Mouse (Mus musculus) forebrain, embryonic 11.5 days (tissue): ENCODE results near the gene Vezf1. TPM values are rescaled to one million over a fixed set of nuclear protein-coding genes. Genes with fewer than 3 reads are reported as not detected.

Experiments used
- ATAC-seq: fragments of 200-750 bp; cut with Nextera tagmentation; replicated peaks from 2 replicates; pipeline ENCODE4 v1.8.0; 2017; ENCODE audit warnings: moderate TSS enrichment; ENCODE audit not compliant: low FRiP score
- DNase-seq: peaks from one replicate; pipeline ENCODE4 v3.0.0-alpha.2; 2017; ENCODE audit warnings: low spot score
- H3K27ac ChIP-seq: fragments of 300-500 bp; sonication (generic); 2 replicates; pipeline ENCODE4 v1.5.1; 2014; ENCODE audit warnings: low read depth, low read length
- H3K27me3 ChIP-seq: fragments of 300-500 bp; sonication (generic); 2 replicates; pipeline ENCODE4 v1.6.1; 2014; ENCODE audit warnings: mild to moderate bottlenecking, low read length, mixed read lengths; ENCODE audit not compliant: control insufficient read depth, insufficient read depth
- H3K36me3 ChIP-seq: fragments of 300-500 bp; sonication (generic); 2 replicates; pipeline ENCODE4 v1.6.1; 2014; ENCODE audit warnings: mild to moderate bottlenecking, low read length, moderate library complexity, mixed read lengths; ENCODE audit not compliant: control insufficient read depth, insufficient read depth
- H3K4me1 ChIP-seq: fragments of 300-500 bp; sonication (generic); replicated peaks from 2 replicates; pipeline ENCODE4 v1.6.1; 2014; ENCODE audit warnings: low read length, mixed read lengths; ENCODE audit not compliant: control insufficient read depth, insufficient read depth
- H3K4me2 ChIP-seq: fragments of 300-500 bp; sonication (generic); 2 replicates; pipeline ENCODE4 v1.6.1; 2014; ENCODE audit warnings: low read depth, mild to moderate bottlenecking, low read length, moderate library complexity, mixed read lengths; ENCODE audit not compliant: severe bottlenecking
- H3K4me3 ChIP-seq: fragments of 300-500 bp; sonication (generic); 2 replicates; pipeline ENCODE4 v1.5.1; 2014; ENCODE audit warnings: low read depth, low read length
- H3K9ac ChIP-seq: fragments of 300-500 bp; sonication (generic); 2 replicates; pipeline ENCODE4 v1.6.1; 2014; ENCODE audit warnings: low read length
- H3K9me3 ChIP-seq: fragments of 300-500 bp; sonication (generic); 2 replicates; pipeline ENCODE4 v1.6.1; 2016; ENCODE audit warnings: low read length, mixed read lengths; ENCODE audit not compliant: control insufficient read depth
- WGBS: fragments of 180-500 bp; shearing (Covaris S2); extraction: QIAGEN DNeasy Blood & Tissue Kit; methylation state at CpG from one replicate; pipeline ENCODE4 v1.1.7; 2014; 5-methylcytosine and 5-hydroxymethylcytosine counted together
- polyA plus RNA-seq: library from polyadenylated mRNA; unstranded; fragments of >200 nt; fragmentation: Nextera tagmentation; extraction: Ambion mirVana; gene quantifications from 2 replicates; pipeline ENCODE4 v1.2.1, GENCODE M21; 2014

Gene Vezf1
- polyA plus RNA-seq: 84.8 and 87.7 TPM in 2 replicates

DNA sequence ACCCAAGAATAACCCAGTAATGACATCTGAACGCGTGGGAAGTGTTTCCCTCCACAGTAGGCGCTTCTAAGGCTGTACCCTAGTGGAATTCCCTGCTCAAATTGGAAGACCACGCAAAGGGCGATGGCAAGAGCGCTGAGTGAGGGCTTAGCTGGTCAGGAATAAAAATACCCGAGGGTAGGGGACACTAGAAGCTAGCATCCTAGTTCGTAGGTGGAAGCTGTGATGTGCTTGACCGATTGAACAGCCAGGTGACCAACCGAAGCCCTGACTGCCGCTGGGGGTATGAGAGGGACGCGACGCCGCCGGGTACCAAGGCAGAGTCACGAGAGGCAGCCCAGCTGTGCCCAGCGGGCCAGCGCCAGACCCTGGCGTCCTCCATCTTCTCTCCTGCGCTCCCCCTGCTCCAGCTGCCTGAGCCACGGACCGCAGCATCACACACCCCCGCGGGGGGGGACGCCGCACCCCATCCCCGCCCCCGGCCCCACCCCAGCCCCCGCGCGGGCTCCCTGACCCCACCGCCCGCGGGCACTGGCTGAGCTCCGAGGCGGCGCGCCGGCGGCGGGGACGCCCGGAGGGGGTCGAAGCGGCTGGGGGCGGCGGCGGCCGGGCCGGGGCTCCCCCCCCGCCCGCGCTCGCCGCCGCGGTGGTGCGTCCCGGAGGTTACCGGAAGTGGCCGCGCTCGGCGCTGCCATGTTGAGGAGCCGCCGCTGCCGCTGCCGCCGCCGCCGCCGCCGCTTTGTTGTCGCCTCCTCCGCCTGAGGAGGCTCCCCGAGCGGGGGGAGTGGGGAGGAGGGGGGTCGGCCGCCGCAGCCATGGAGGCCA is at the start of gene Vezf1:
Gene Vezf1, plus strand, starts transcription at position 694 of the 825 bp plus-strand sequence.
- H3K27ac ChIP-seq: peak within 1 kb of the TSS; percentile 98
- H3K9ac ChIP-seq: peak within 1 kb of the TSS; percentile 100
- 0% methylated on average over 26 of the region's 81 CpGs for WGBS
- H3K27me3 ChIP-seq: no peaks in the 10 kb centered on the region
- ATAC-seq (peak; percentile 86), DNase-seq (peak; percentile 93)
- peak within 1 kb of the TSS; percentile 100 for H3K4me3 ChIP-seq
- H3K36me3 ChIP-seq: no peaks in the 10 kb centered on the region
- peaks cover 8% of the 10 kb centered on the region for H3K4me1 ChIP-seq
- peak within 1 kb of the TSS; percentile 74 for H3K4me2 ChIP-seq
- H3K9me3 ChIP-seq: no peaks in the 10 kb centered on the region

DNA sequence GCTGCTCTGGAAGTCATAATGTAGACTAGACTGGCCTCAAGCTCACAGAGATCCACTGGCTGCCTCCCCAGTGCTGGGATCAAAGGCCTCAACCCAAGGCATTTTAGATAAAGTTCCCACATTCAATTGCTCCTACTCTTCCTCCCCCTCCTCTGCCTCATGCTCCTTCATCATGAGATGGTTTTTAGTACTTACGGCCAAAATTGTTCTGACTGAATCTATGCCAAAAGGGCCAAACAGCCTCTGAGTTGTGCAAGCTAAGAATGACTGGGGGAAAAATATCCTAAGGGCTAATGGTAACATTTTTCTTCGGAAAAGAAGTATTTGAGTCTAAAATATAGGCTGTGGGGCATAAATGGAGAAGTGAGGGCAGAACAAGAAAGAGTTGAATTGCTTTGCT is 44.1 kb upstream of the Vezf1 start:
- no peak for ATAC-seq
- H3K27ac ChIP-seq: no peak overlapping the region
- no peaks in the 10 kb centered on the region for H3K36me3 ChIP-seq
- H3K4me2 ChIP-seq: no peak overlapping the region
- H3K9me3 ChIP-seq: no peaks in the 10 kb centered on the region
- no peak overlapping the region for H3K4me3 ChIP-seq
- no peak for DNase-seq
- 87% methylated on average over 2 of the region's 2 CpGs for WGBS
- H3K27me3 ChIP-seq: no peaks in the 10 kb centered on the region
- H3K4me1 ChIP-seq: peaks cover 6% of the 10 kb centered on the region
- no peak overlapping the region for H3K9ac ChIP-seq

DNA sequence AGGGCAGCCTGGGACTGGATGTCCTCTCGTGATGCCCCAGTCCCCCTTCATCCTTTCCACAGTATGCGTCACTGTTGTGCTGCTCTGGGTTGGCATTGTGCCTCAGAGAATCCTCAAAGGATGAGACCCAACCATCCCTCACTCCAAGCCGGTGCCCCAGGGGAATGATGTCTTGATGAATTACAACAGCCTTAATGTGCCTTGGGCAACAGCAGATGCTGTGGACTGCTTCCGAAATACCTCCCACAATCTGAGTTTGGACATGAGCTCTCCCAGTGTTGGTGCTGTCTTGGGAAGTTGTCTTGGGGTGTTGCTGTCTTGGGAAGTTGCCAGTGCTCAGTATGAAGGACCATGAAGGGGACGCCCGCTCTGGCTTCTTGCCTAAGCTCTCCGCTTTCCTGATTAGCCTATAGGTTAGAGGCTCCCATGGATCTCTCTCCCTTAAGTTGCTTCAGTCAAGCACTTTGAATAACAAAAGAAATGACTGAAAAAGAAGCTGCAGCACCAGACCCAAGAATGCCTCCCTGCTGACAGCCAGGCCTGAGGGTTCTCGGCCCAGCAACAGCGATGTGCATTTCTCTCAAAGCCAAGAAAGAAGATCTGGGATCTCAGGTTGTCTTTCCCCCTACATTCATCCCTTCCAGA is 40.6 kb upstream of the Vezf1 start:
- WGBS: 50% methylated on average over 9 of the region's 9 CpGs
- H3K4me3 ChIP-seq: no peak overlapping the region
- H3K4me1 ChIP-seq: peaks cover 6% of the 10 kb centered on the region
- no peaks in the 10 kb centered on the region for H3K36me3 ChIP-seq
- DNase-seq (no peak), ATAC-seq (no peak)
- no peaks in the 10 kb centered on the region for H3K27me3 ChIP-seq
- H3K27ac ChIP-seq: no peak overlapping the region
- H3K9ac ChIP-seq: no peak overlapping the region
- no peaks in the 10 kb centered on the region for H3K9me3 ChIP-seq
- H3K4me2 ChIP-seq: no peak overlapping the region

DNA sequence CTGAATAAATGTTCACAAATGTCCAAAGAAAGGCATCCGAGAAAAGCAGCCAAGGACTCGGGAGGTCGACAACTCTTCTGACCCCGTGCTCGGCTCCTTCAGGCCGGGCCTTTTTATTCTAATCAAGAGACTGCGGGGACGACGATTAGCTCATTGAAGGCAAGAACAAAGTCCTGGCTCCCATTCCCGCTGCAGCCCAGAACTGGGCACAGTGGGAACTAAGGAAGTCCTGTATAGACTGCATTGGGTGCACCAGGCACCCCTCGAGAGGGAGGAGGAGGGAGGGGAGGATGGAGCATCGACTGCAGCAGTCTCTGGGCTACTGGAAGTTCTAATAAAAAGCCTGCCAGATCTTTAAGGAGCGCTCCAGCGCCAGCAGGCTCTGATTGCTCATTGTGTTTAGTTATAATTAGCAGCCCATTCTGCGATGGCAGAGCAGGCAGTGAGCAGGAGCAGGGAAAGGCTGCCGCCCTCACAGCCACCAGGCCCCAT is 39.8 kb upstream of the Vezf1 start:
- WGBS: 1% methylated on average over 16 of the region's 16 CpGs
- Histone ChIP-seq H3K9ac (peak overlapping the region; percentile 27; the same call in 1 of the 2 replicates), H3K9me3 (no peaks in the 10 kb centered on the region), H3K4me3 (no peak overlapping the region), H3K27me3 (no peaks in the 10 kb centered on the region), H3K4me1 (peaks cover 6% of the 10 kb centered on the region), H3K27ac (peak overlapping the region; percentile 50; the same call in 1 of the 2 replicates), H3K4me2 (peak overlapping the region; percentile 16; the same call in 1 of the 2 replicates), H3K36me3 (no peaks in the 10 kb centered on the region)
- ATAC-seq (peak; percentile 71), DNase-seq (peak; percentile 69)

DNA sequence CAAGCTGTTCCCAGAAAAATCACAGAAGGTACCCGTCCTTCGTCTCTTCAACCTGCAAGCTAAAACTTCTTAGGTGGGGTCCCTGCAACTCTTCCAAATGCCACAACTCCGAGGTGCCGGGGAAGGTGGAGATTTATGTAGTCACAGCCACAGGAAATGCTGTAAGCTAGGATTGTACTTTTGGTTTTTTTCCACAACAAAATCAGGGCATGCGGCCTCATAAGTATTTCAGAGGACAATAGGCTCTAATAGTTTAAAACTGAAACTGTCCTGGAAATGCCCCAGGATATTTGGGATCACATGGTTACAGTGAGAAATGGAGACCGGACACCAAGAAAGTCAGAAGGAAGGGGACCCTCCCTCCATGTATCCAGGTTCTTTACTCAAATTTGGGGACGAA is 37.9 kb upstream of the Vezf1 start:
- WGBS: 94% methylated on average over 7 of the region's 7 CpGs
- Histone ChIP-seq H3K36me3 (no peaks in the 10 kb centered on the region), H3K4me3 (no peak overlapping the region), H3K4me1 (peaks cover 6% of the 10 kb centered on the region), H3K27ac (no peak overlapping the region), H3K27me3 (no peaks in the 10 kb centered on the region), H3K9me3 (no peaks in the 10 kb centered on the region), H3K9ac (no peak overlapping the region), H3K4me2 (no peak overlapping the region)
- ATAC-seq (no peak), DNase-seq (no peak)

DNA sequence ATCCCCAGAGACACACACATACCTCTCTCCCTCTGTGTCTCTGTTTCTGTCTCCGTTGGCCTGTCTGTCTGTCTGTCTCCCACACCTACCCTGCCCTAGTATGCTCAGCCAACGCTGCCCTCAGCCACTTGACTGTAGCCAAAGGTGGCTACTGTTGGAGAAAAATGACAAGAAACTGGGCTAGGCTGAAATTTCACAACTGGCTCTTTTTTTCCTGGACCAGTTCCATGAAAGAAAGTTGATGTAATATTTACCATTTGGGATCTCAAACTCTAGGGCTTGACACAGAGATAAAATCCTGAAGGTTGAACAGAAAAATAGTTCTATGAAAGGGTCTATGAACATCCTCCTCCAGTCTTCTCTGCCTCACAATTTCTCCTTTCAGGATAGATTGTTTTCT is 37.2 kb upstream of the Vezf1 start:
- no peaks in the 10 kb centered on the region for H3K36me3 ChIP-seq
- no peak overlapping the region for H3K4me3 ChIP-seq
- no peaks in the 10 kb centered on the region for H3K9me3 ChIP-seq
- no peak overlapping the region for H3K27ac ChIP-seq
- no peaks in the 10 kb centered on the region for H3K27me3 ChIP-seq
- ATAC-seq (no peak), DNase-seq (no peak)
- 90% methylated on average over 2 of the region's 2 CpGs for WGBS
- H3K4me2 ChIP-seq: no peak overlapping the region
- no peak overlapping the region for H3K9ac ChIP-seq
- H3K4me1 ChIP-seq: peaks cover 6% of the 10 kb centered on the region

DNA sequence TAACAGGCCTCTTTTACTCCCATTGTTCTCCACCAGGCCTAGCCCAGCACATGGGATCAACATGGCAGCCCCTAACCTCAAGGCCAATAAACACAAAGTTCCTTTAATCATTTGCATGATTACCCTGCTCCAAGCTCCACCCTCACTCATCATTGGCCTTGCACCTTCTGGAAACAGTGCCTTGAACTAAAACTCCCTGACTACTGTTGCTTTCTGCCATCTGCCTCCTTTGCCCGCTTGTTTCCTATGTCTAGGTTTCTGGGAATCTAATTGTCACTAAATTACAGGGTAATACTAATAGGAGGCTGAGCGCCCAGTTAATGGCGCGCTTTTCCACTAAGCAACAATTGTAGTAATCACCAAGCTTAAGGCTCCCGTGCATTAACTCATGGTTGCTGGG is 36.3 kb upstream of the Vezf1 start:
- ATAC-seq: no peak
- no peak overlapping the region for H3K9ac ChIP-seq
- no peak overlapping the region for H3K4me2 ChIP-seq
- no peaks in the 10 kb centered on the region for H3K9me3 ChIP-seq
- H3K4me3 ChIP-seq: no peak overlapping the region
- no peak overlapping the region for H3K27ac ChIP-seq
- H3K36me3 ChIP-seq: no peaks in the 10 kb centered on the region; the same call in 1 of the 2 replicates
- DNase-seq: no peak
- no peaks in the 10 kb centered on the region for H3K27me3 ChIP-seq
- peaks cover 6% of the 10 kb centered on the region for H3K4me1 ChIP-seq
- 82% methylated on average over 5 of the region's 5 CpGs for WGBS

DNA sequence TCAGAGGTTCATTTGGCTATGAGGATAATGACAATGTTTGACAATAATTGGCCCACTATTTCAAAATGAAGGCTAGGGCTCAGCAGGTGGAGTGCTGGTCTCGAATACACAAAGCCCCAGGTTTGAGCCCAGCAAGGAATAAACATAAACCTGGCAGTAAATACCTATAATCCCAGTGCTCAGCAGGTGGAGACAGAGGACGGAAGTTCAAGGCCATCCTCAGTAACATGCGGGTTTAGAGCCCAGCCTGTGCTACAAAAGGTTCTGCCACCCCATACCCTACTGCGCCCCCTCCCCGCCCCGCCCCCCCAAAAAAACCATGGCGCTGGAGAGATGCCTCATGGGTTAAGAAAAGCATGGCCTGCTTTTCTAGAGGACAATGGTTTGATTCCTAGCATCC is 32.1 kb upstream of the Vezf1 start:
- no peak for ATAC-seq
- Histone ChIP-seq H3K36me3 (no peaks in the 10 kb centered on the region; the same call in 1 of the 2 replicates), H3K4me1 (no peaks in the 10 kb centered on the region), H3K4me3 (no peak overlapping the region), H3K4me2 (no peak overlapping the region), H3K27ac (no peak overlapping the region), H3K9me3 (no peaks in the 10 kb centered on the region), H3K9ac (no peak overlapping the region), H3K27me3 (no peaks in the 10 kb centered on the region)
- WGBS: 69% methylated on average over 7 of the region's 7 CpGs
- DNase-seq: no peak
